Mouse (Mus musculus) adipose tissue, adult 10 weeks (tissue): ENCODE results near the gene Ano3. TPM values are rescaled to one million over a fixed set of nuclear protein-coding genes. Genes with fewer than 3 reads are reported as not detected.

Source experiments
- polyA plus RNA-seq: library from polyadenylated mRNA; stranded (reverse); fragments of 350-450 nt; fragmentation: Illumina TruSeq; extraction: RNeasy Lipid Tissue Mini Kit (QIAGEN cat#74804); gene quantifications from one replicate; pipeline ENCODE4 v1.2.3, GENCODE M21; 2014; ENCODE audit warnings: low read depth, low replicate concordance

The Ano3 gene
- 3.3 TPM for polyA plus RNA-seq

DNA sequence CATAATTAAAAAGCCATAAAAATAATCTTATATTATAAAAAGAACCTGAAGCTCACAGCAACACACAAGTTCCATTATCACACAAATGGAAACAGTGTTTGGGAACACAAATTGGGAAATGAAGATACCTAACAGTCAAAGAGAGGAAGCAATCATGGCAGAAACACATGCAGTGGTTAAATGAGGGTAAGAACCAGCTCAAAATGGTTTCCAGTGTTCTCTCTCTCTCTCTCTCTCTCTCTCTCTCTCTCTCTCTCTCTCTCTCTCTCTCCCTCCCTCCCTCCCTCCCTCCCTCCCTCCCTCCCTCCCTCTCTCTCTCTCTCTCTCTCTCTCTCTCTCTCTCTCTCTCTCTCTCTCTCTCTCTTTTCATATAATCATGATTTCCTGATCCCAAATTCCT lies at the start of gene Ano3:
Gene Ano3, minus strand, starts transcription at position 101 of the 400 bp plus-strand sequence.

DNA sequence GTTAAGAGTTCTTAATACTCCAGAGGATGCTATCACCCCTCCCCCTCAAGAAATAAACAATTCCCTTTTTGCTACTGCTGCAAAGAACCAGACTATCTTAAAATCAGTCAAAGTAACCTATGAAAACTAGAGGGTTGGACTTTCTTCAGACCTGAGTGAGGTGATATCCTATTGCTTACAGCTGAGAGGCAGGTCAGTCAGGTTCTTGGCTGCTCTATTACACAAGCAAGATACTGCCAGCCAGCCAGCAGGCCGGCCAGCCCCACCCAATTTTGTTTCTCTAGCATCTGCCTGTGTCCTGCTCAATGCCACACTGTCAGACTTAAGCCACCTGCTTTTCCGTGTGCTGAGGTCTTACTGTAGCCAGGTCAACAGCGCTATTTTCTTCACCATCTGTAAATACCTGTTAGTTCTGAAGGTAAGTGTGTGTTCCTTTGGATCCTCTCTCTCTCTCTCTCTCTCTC lies 229.4 kb downstream of the Ano3 start, which contains the start of gene Muc15:
Gene Muc15, plus strand, starts transcription at position 51 of the 464 bp plus-strand sequence.

Other genes starting within 250 kb of the Ano3 start
- gene Muc15, start 229.6 kb downstream of the Ano3 start, polyA plus RNA-seq, result 459 TPM
- gene Gm13941, start 155.1 kb upstream of the Ano3 start, polyA plus RNA-seq, result 1.8 TPM
- gene Gm15130, start 202.0 kb upstream of the Ano3 start, polyA plus RNA-seq, result not detected